Mouse (Mus musculus) testis, adult 2 months (tissue): ENCODE measurements around the gene Zfp787. TPM values are rescaled to one million over a fixed set of nuclear protein-coding genes. Genes with fewer than 3 reads are reported as not detected.

Experiments
- H3K27ac ChIP-seq: fragments of 200-500 bp; 2 replicates; pipeline ENCODE4 v1.5.1; 2012; ENCODE audit warnings: low read depth, low read length; ENCODE audit not compliant: control insufficient read depth, insufficient read depth
- H3K27me3 ChIP-seq: fragments of 200-500 bp; 2 replicates; pipeline ENCODE4 v1.6.1; 2012; ENCODE audit warnings: mild to moderate bottlenecking, low read length, moderate library complexity; ENCODE audit not compliant: control insufficient read depth, insufficient read depth
- H3K36me3 ChIP-seq: fragments of 200-500 bp; 2 replicates; pipeline ENCODE4 v1.6.1; 2012; ENCODE audit warnings: mild to moderate bottlenecking, low read length; ENCODE audit not compliant: control insufficient read depth, insufficient read depth
- H3K4me1 ChIP-seq: fragments of 200-500 bp; 2 replicates; pipeline ENCODE4 v1.6.1; 2012; ENCODE audit warnings: low read length; ENCODE audit not compliant: control insufficient read depth, insufficient read depth
- H3K4me3 ChIP-seq: fragments of 200-500 bp; 2 replicates; pipeline ENCODE4 v1.5.1; 2012; ENCODE audit warnings: low read depth, mild to moderate bottlenecking, low read length, moderate library complexity, mixed read lengths; ENCODE audit not compliant: control insufficient read depth
- CTCF ChIP-seq: fragments of 200-500 bp; IDR thresholded peaks from 2 replicates; pipeline ENCODE4 v1.5.1; 2012; ENCODE audit warnings: low read depth, mild to moderate bottlenecking, inconsistent platforms, low read length, moderate library complexity; ENCODE audit not compliant: control insufficient read depth, insufficient read depth, insufficient replicate concordance
- POLR2A ChIP-seq: fragments of 200-500 bp; IDR thresholded peaks from 2 replicates; pipeline ENCODE4 v1.6.1; 2012; ENCODE audit warnings: low read depth, mild to moderate bottlenecking, inconsistent platforms, low read length, moderate library complexity; ENCODE audit not compliant: control insufficient read depth
- polyA plus RNA-seq: library from polyadenylated mRNA; depleted of rRNA; stranded (reverse); fragments of >200 nt; gene quantifications from 2 replicates; pipeline ENCODE4 v1.2.3, GENCODE M21; 2012; rRNA removed

Zfp787 gene
- polyA plus RNA-seq, 1 experiment: 41.0 TPM

GRCm38 (mm10) chr7:6119501-6119900 is 36.3 kb downstream of the Zfp787 start:
- Histone ChIP-seq H3K36me3 (no peaks in the 10 kb centered on the region), H3K4me3 (no peak overlapping the region), H3K27ac (no peak overlapping the region), H3K4me1 (no peaks in the 10 kb centered on the region), H3K27me3 (no peaks in the 10 kb centered on the region)
- TF ChIP-seq CTCF (no peak; the same call in 1 of the 2 replicates), POLR2A (no peak)

Other genes starting within 250 kb of the Zfp787 start
- gene Vmn1r65, start 145.0 kb downstream of the Zfp787 start, polyA plus RNA-seq: 0.06 and 0.11 TPM in 2 replicates
- gene Nlrp4c, start 110.8 kb downstream of the Zfp787 start, polyA plus RNA-seq: 0.90 and 0.91 TPM in 2 replicates
- gene Zfp444, start 16.2 kb upstream of the Zfp787 start, polyA plus RNA-seq: 20.3 and 21.6 TPM in 2 replicates
- not detected in 2 replicates for gene Galp, start 41.1 kb upstream of the Zfp787 start, polyA plus RNA-seq
- gene Zscan5b, start 66.3 kb upstream of the Zfp787 start, polyA plus RNA-seq: 2.5 and 2.6 TPM in 2 replicates
- gene Epp13, start 96.7 kb upstream of the Zfp787 start, polyA plus RNA-seq: 0.35 and 0.46 TPM in 2 replicates
- 2.6 and 3.1 TPM in 2 replicates for gene Zfp667, start 130.6 kb upstream of the Zfp787 start, polyA plus RNA-seq
- gene Zfp583, start 175.3 kb upstream of the Zfp787 start, polyA plus RNA-seq: 1.2 and 1.7 TPM in 2 replicates
- gene Gm3854, start 187.8 kb upstream of the Zfp787 start, polyA plus RNA-seq: 0.88 and 1.1 TPM in 2 replicates
- 2.5 and 2.8 TPM in 2 replicates for gene Zfp78, start 207.3 kb upstream of the Zfp787 start, polyA plus RNA-seq
- 2.6 and 2.9 TPM in 2 replicates for gene Zfp28, start 227.3 kb upstream of the Zfp787 start, polyA plus RNA-seq
- gene Smim17, start 242.7 kb upstream of the Zfp787 start, polyA plus RNA-seq: 0.61 and 1.2 TPM in 2 replicates